Mouse (Mus musculus): ENCODE results near the gene Stk17b. TPM values are rescaled to one million over a fixed set of nuclear protein-coding genes. Genes with fewer than 3 reads are reported as not detected.

The Stk17b gene
- total and polyA plus RNA-seq, 3 experiments = 6.4 to 8.0 TPM; not detected in 1

GRCm38 (mm10) chr1:53784291-53784720, 718 bp downstream of the Stk17b start:
- H3K27ac ChIP-seq (ENCODE audit: control insufficient read depth, low read depth, low read length) = peak overlapping the region; percentile 53; the same call in 1 of the 2 replicates

GRCm38 (mm10) chr1:53782956-53783355, 2.1 kb downstream of the Stk17b start:
- peaks cover 0 to 23% of the 10 kb centered on the region in 2 experiments; a peak in 2 of 4 replicates for H3K36me3 ChIP-seq (ENCODE audit: control insufficient read depth in 1 of 2, insufficient read depth in 2 of 2, low read length in 2 of 2)
- peaks cover 7 to 14% of the 10 kb centered on the region in 2 experiments for H3K4me1 ChIP-seq (ENCODE audit: control insufficient read depth in 1 of 2, insufficient read depth in 2 of 2, low read length in 2 of 2)
- peaks cover 18% of the 10 kb centered on the region for H3K79me2 ChIP-seq (ENCODE audit: control insufficient read depth, insufficient read depth, low read length, poor library complexity)
- H3K4me3 ChIP-seq (ENCODE audit: control insufficient read depth in 1 of 2, insufficient read depth in 1 of 2, low read depth in 2 of 2, low read length in 2 of 2) = no peak overlapping the region
- no peak overlapping the region for H3K9ac ChIP-seq (ENCODE audit: control insufficient read depth, low read depth, low read length, poor library complexity, severe bottlenecking)
- H3K27ac ChIP-seq (ENCODE audit: control insufficient read depth, low read depth, low read length) = peak overlapping the region; percentile 22; the same call in 1 of the 2 replicates
- TF ChIP-seq MYB (IDR thresholded peaks at IDR 0.05; ENCODE audit: low read depth, low read length) (no peak), EP300 (IDR thresholded peaks at IDR 0.05; ENCODE audit: low read depth in 1 of 2, low read length in 2 of 2) (peak in 1 of 2 experiments; percentile 3; a peak in 1 of 4 replicates)
- no peaks in the 10 kb centered on the region for H3K9me3 ChIP-seq (replicated peaks; ENCODE audit: insufficient read depth, low read length)
- peak; percentile 57 for DNase-seq (ENCODE audit: low read depth, low spot score)
- no peaks in the 10 kb centered on the region for H3K27me3 ChIP-seq (ENCODE audit: control insufficient read depth in 1 of 2, insufficient read depth in 2 of 2, low read length in 2 of 2)

More at GRCm38 (mm10) chr1:53784291-53784720, 718 bp downstream of the Stk17b start:
- Histone ChIP-seq H3K4me3 (ENCODE audit: control insufficient read depth in 1 of 2, insufficient read depth in 1 of 2, low read depth in 2 of 2, low read length in 2 of 2) (peak overlapping the region; percentile 92 to 96), H3K9ac (ENCODE audit: control insufficient read depth, low read depth, low read length, poor library complexity, severe bottlenecking) (peak overlapping the region; percentile 89), H3K27me3 (ENCODE audit: control insufficient read depth in 1 of 2, insufficient read depth in 2 of 2, low read length in 2 of 2) (no peaks in the 10 kb centered on the region), H3K36me3 (ENCODE audit: control insufficient read depth in 1 of 2, insufficient read depth in 2 of 2, low read length in 2 of 2) (peaks cover 0 to 19% of the 10 kb centered on the region in 2 experiments; a peak in 2 of 4 replicates), H3K79me2 (ENCODE audit: control insufficient read depth, insufficient read depth, low read length, poor library complexity) (peaks cover 16% of the 10 kb centered on the region), H3K4me1 (ENCODE audit: control insufficient read depth in 1 of 2, insufficient read depth in 2 of 2, low read length in 2 of 2) (peaks cover 5 to 14% of the 10 kb centered on the region in 2 experiments), H3K9me3 (replicated peaks; ENCODE audit: insufficient read depth, low read length) (no peaks in the 10 kb centered on the region)
- DNase-seq (ENCODE audit: low read depth, low spot score) = peak; percentile 75
- TF ChIP-seq RCOR1 (IDR thresholded peaks at IDR 0.05; ENCODE audit: low read depth, low read length) = no peak
- TF ChIP-seq MYC (IDR thresholded peaks at IDR 0.05; ENCODE audit: low read depth, low read length) = no peak
- no peak for TF ChIP-seq POLR2AphosphoS5 (IDR thresholded peaks at IDR 0.05; ENCODE audit: borderline replicate concordance, low read depth, low read length)
- TF ChIP-seq CHD1 (IDR thresholded peaks at IDR 0.05; ENCODE audit: low read depth, low read length) = 0 out of 2 replicates have a peak, but pooled peaks have one; percentile 3
- TF ChIP-seq GATA1 (IDR thresholded peaks at IDR 0.05; ENCODE audit: low read depth, low read length) = peak; percentile 39; the same call in 1 of the 2 replicates
- peak; percentile 16; the same call in 1 of the 2 replicates for TF ChIP-seq ETS1 (IDR thresholded peaks at IDR 0.05; ENCODE audit: low read depth, low read length)
- 0 out of 2 replicates have a peak, but pooled peaks have one; percentile 28 for TF ChIP-seq SIN3A (IDR thresholded peaks at IDR 0.05; ENCODE audit: low read length)

GRCm38 (mm10) chr1:53782079-53782478, 2.9 kb downstream of the Stk17b start:
- Histone ChIP-seq H3K36me3 (ENCODE audit: control insufficient read depth in 1 of 2, insufficient read depth in 2 of 2, low read length in 2 of 2) (peaks cover 0 to 26% of the 10 kb centered on the region in 2 experiments; a peak in 2 of 4 replicates), H3K79me2 (ENCODE audit: control insufficient read depth, insufficient read depth, low read length, poor library complexity) (peaks cover 19% of the 10 kb centered on the region), H3K27me3 (ENCODE audit: control insufficient read depth in 1 of 2, insufficient read depth in 2 of 2, low read length in 2 of 2) (no peaks in the 10 kb centered on the region), H3K4me3 (ENCODE audit: control insufficient read depth in 1 of 2, insufficient read depth in 1 of 2, low read depth in 2 of 2, low read length in 2 of 2) (peak overlapping the region in 1 of 2 experiments; percentile 49; a peak in 2 of 4 replicates), H3K9ac (ENCODE audit: control insufficient read depth, low read depth, low read length, poor library complexity, severe bottlenecking) (no peak overlapping the region), H3K27ac (ENCODE audit: control insufficient read depth, low read depth, low read length) (peak overlapping the region; percentile 10; the same call in 1 of the 2 replicates), H3K9me3 (replicated peaks; ENCODE audit: insufficient read depth, low read length) (no peaks in the 10 kb centered on the region), H3K4me1 (ENCODE audit: control insufficient read depth in 1 of 2, insufficient read depth in 2 of 2, low read length in 2 of 2) (peaks cover 9 to 15% of the 10 kb centered on the region in 2 experiments)
- peak; percentile 50 for DNase-seq (ENCODE audit: low read depth, low spot score)
- TF ChIP-seq ZNF384 (IDR thresholded peaks at IDR 0.05; ENCODE audit: low read depth, low read length) = no peak
- TF ChIP-seq MAZ (IDR thresholded peaks at IDR 0.05; ENCODE audit: low read depth, low read length) = no peak
- no peak for TF ChIP-seq ZKSCAN1 (IDR thresholded peaks at IDR 0.05; ENCODE audit: low read depth, low read length)
- no peak for TF ChIP-seq USF2 (IDR thresholded peaks at IDR 0.05; ENCODE audit: borderline replicate concordance in 1 of 2, insufficient read depth in 1 of 2, low read depth in 1 of 2, low read length in 2 of 2)
- TF ChIP-seq NELFE (IDR thresholded peaks at IDR 0.05; ENCODE audit: low read depth, low read length) = no peak
- peak; percentile 30; the same call in 1 of the 2 replicates for TF ChIP-seq SIN3A (IDR thresholded peaks at IDR 0.05; ENCODE audit: low read length)
- TF ChIP-seq E2F4 (IDR thresholded peaks at IDR 0.05; ENCODE audit: borderline replicate concordance, low read depth, low read length) = no peak
- TF ChIP-seq POLR2A (IDR thresholded peaks at IDR 0.05; ENCODE audit: control insufficient read depth in 1 of 2, insufficient read depth in 1 of 2, low read depth in 1 of 2, low read length in 2 of 2, poor library complexity in 1 of 2) = no peak
- TF ChIP-seq TBP (IDR thresholded peaks at IDR 0.05; ENCODE audit: low read depth, low read length) = no peak
- TF ChIP-seq CHD2 (IDR thresholded peaks at IDR 0.05; ENCODE audit: low read length) = no peak
- no peak for TF ChIP-seq CTCF (IDR thresholded peaks at IDR 0.05 in 2 of 3, conservative IDR thresholded peaks at IDR 0.05 in 1 of 3; ENCODE audit: control insufficient read depth in 1 of 3, insufficient read depth in 1 of 3, low read depth in 2 of 3, low read length in 3 of 3, poor library complexity in 1 of 3, severe bottlenecking in 1 of 3)
- TF ChIP-seq MAX (IDR thresholded peaks at IDR 0.05; ENCODE audit: low read length) = no peak
- no peak for TF ChIP-seq ETS1 (IDR thresholded peaks at IDR 0.05; ENCODE audit: low read depth, low read length)
- TF ChIP-seq EP300 (IDR thresholded peaks at IDR 0.05; ENCODE audit: low read depth in 1 of 2, low read length in 2 of 2) = 0 out of 4 replicates have a peak, but pooled peaks of 1 of the 2 experiments have one; percentile 29
- no peak for TF ChIP-seq POLR2AphosphoS5 (IDR thresholded peaks at IDR 0.05; ENCODE audit: borderline replicate concordance, low read depth, low read length)
- no peak for TF ChIP-seq RAD21 (IDR thresholded peaks at IDR 0.05; ENCODE audit: low read depth, low read length)
- TF ChIP-seq NRF1 (IDR thresholded peaks at IDR 0.05; ENCODE audit: insufficient read depth, low read depth, low read length, poor library complexity, severe bottlenecking) = no peak
- TF ChIP-seq TCF12 (IDR thresholded peaks at IDR 0.05; ENCODE audit: low read depth, low read length) = no peak
- TF ChIP-seq UBTF (IDR thresholded peaks at IDR 0.05; ENCODE audit: borderline replicate concordance, insufficient read depth, low read depth, low read length) = no peak
